Mouse (Mus musculus): ENCODE data around the gene Mrpl34.

DNA sequence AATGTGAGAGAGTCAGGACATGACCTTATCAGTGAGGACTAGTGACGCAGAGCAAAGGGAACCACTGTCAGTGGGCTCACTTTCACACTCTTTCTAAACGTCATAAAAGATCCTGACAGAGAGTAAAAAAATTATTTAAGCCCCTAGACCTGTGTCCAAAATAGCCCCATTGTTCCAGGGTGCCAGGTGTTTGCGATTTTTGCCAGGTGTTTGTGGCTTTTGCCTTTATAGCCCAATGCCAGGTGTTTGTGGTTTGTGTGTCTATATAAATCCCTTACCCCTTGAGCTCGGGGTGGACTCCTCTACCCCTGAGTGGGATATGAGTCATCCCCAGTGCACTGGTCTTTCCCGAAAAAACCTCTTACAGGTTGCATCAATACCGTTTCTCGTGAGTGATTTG is 19.7 kb upstream of the Mrpl34 start:
- TF ChIP-seq CTCF (IDR thresholded peaks at IDR 0.05; ENCODE audit: low read depth) (no peak), EP300 (IDR thresholded peaks at IDR 0.05; ENCODE audit: low read depth) (no peak)

All from liver, postnatal 0 days (tissue).